Mouse (Mus musculus) G1E (cell line): ENCODE data around the gene Smg6. TPM values are rescaled to one million over a fixed set of nuclear protein-coding genes. Genes with fewer than 3 reads are reported as not detected.

Experiments used
- ATAC-seq: 2 replicates; pipeline ENCODE4 v1.8.0; 2016; ENCODE audit warnings: mild to moderate bottlenecking; ENCODE audit not compliant: insufficient number of reproducible peaks, poor library complexity, low FRiP score, severe bottlenecking; ENCODE audit errors: extremely low read depth
- DNase-seq: peaks from one replicate; pipeline ENCODE4 v3.0.0; 2012; ENCODE audit warnings: low spot score
- H3K27me3 ChIP-seq: 2 replicates; pipeline ENCODE4 v1.6.1; 2012; ENCODE audit warnings: mild to moderate bottlenecking, low read length, inconsistent platforms; ENCODE audit not compliant: insufficient read depth
- H3K36me3 ChIP-seq: replicated peaks from 2 replicates; pipeline ENCODE3; 2012; ENCODE audit warnings: mild to moderate bottlenecking, inconsistent platforms
- H3K4me1 ChIP-seq: 2 replicates; pipeline ENCODE4 v1.6.1; 2012; ENCODE audit warnings: low read depth, low read length, inconsistent platforms, mixed read lengths; ENCODE audit not compliant: insufficient read depth
- H3K4me3 ChIP-seq: 2 replicates; pipeline ENCODE4 v1.5.1; 2012; ENCODE audit warnings: low read depth, mild to moderate bottlenecking, inconsistent platforms, low read length, moderate library complexity, mixed read lengths
- H3K9me3 ChIP-seq: replicated peaks from 2 replicates; pipeline ENCODE4 v1.6.1; 2012; ENCODE audit warnings: inconsistent platforms
- CTCF ChIP-seq: IDR thresholded peaks from 2 replicates; pipeline ENCODE4 v1.5.1; 2012; ENCODE audit warnings: low read depth, low read length, inconsistent platforms, mixed read lengths
- GATA1 ChIP-seq: IDR thresholded peaks from 2 replicates; pipeline ENCODE4 v1.6.1; 2012; ENCODE audit warnings: borderline replicate concordance, low read length, inconsistent platforms, mixed read lengths
- GATA2 ChIP-seq: IDR thresholded peaks from 2 replicates; pipeline ENCODE4 v1.6.1; 2012; ENCODE audit warnings: low read depth, low read length, inconsistent platforms, borderline replicate concordance
- POLR2AphosphoS5 ChIP-seq: IDR thresholded peaks from 2 replicates; pipeline ENCODE4 v1.6.1; 2012; ENCODE audit warnings: low read depth, low read length, inconsistent platforms; ENCODE audit not compliant: insufficient replicate concordance
- TAL1 ChIP-seq: conservative IDR thresholded peaks from 2 replicates; pipeline ENCODE4 v1.6.1; 2012; ENCODE audit warnings: low read depth, low read length, inconsistent platforms, mixed read lengths
- polyA plus RNA-seq: library from polyadenylated mRNA; stranded (reverse); fragments of >175 nt; gene quantifications from 2 replicates; pipeline ENCODE4 v1.2.3, GENCODE M21; 2012
- total RNA-seq, 2 experiments: library from RNA; stranded (forward) in 1 of 2; stranded (reverse) in 1 of 2; fragments of 200-1000 nt in 1 of 2; fragments of >200 nt in 1 of 2; fragmentation: Nextera tagmentation in 1 of 2; gene quantifications; 2 replicates each; pipeline ENCODE4 v1.2.3; 2014 to 2017

The Smg6 gene
- total and polyA plus RNA-seq, 3 experiments, result 17.4 to 54.3 (median 42.1) TPM

GRCm38 (mm10) chr11:75183917-75184570 lies 258.4 kb downstream of the Smg6 start:
- ATAC-seq (no peak), DNase-seq (no peak)
- H3K4me3 ChIP-seq, result no peak overlapping the region
- H3K36me3 ChIP-seq, result peaks cover 88% of the 10 kb centered on the region
- no peaks in the 10 kb centered on the region for H3K27me3 ChIP-seq
- TF ChIP-seq POLR2AphosphoS5, result no peak
- TF ChIP-seq CTCF, result no peak
- TF ChIP-seq TAL1, result no peak
- TF ChIP-seq GATA2, result no peak
- TF ChIP-seq GATA1, result no peak
- H3K9me3 ChIP-seq, result no peaks in the 10 kb centered on the region
- H3K4me1 ChIP-seq, result peaks cover 18% of the 10 kb centered on the region

- DNase-seq (no peak), ATAC-seq (no peak)
- peaks cover 20% of the 10 kb centered on the region for H3K4me1 ChIP-seq
- no peak overlapping the region for H3K4me3 ChIP-seq
- no peaks in the 10 kb centered on the region for H3K27me3 ChIP-seq
- TF ChIP-seq POLR2AphosphoS5 (no peak), GATA1 (no peak), CTCF (no peak)
- H3K36me3 ChIP-seq, result peaks cover 84% of the 10 kb centered on the region
- no peaks in the 10 kb centered on the region for H3K9me3 ChIP-seq
These were observed 258.9 kb downstream of the Smg6 start for GRCm38 (mm10) chr11:75184573-75184972.

DNA sequence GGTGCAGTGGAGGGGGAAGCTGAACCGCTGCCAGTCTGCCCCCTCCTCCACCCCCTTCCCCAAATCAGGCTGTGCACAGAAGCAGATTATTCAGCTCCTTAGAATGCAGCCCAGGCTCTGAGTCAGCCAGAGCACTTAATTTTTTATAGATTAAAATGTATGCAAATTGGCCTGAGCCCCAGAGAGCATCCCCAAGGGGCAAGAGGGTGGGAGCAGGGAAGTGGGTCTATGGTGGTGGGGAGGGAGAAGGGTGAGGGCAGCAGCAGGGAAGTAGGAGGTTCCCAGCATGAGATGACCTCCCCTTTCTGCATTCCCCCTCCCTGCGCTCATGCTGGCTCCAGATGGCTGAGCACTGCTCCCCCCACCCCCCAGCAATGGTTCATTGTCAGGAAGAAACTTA lies 259.4 kb downstream of the Smg6 start:
- no peak for ATAC-seq
- Histone ChIP-seq H3K9me3 (no peaks in the 10 kb centered on the region), H3K4me3 (no peak overlapping the region)

DNA sequence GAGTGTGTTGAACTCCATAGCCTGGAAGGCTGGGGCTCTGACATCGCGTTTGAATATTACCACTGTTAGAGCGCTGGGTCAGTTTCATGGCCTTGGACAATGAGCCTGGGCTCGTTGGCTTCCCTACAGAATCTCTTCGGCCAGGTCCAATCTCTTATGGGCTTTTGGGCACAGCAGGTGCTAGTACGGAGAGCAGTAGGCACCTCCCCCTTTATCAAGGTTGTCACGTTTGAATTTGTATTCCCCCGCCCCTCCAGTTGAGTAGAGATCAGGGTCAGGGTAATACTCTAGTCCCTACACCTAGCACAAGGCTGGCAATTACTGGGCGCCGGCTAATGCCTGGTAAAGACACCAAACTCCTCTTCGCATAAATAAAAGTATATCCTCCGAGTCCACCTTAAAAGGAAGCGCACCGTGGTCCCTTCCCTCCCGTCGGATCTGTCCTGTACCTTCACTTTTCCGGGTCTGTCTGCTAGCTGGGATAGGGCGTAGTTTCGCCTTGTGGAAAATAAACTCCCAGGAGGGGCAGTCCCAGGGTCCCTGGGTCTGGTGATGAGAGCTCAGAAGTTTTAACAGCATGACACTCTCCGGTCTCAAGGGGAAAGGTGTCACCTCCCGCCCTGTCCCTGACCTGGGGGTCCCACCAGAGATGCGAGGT lies 264.2 kb downstream of the Smg6 start:
- no peak; the same call in 1 of the 2 replicates for ATAC-seq
- Histone ChIP-seq H3K27me3 (peaks cover 38% of the 10 kb centered on the region), H3K36me3 (peaks cover 31% of the 10 kb centered on the region), H3K9me3 (peaks cover 10% of the 10 kb centered on the region), H3K4me1 (peaks cover 49% of the 10 kb centered on the region), H3K4me3 (peak overlapping the region; percentile 82)
- TF ChIP-seq CTCF (no peak), GATA1 (no peak), TAL1 (no peak), POLR2AphosphoS5 (no peak), GATA2 (no peak)
- peak; percentile 54 for DNase-seq

More for the DNA sequence above, 259.4 kb downstream of the Smg6 start:
- TF ChIP-seq GATA2 (no peak), POLR2AphosphoS5 (no peak), TAL1 (no peak), GATA1 (no peak), CTCF (no peak)
- Histone ChIP-seq H3K36me3 (peaks cover 80% of the 10 kb centered on the region), H3K27me3 (no peaks in the 10 kb centered on the region), H3K4me1 (peaks cover 20% of the 10 kb centered on the region)
- DNase-seq, result no peak

DNA sequence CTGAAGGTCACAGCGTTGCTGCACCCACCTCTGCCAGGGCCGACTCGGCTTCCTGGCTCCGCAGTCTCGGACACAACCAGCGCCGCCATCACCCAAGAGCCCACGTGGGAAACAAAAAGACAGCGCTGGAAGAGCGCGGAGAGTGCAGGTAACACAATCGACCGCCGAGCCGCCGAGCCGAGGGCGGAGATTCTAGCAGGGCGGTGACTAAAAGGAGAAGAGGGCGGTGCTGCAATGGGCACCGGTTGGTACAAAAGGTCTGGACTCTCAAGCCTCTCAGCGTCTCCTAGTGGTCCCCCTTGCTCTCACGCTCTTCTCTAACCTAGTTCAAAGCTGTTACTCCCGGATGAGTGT lies 264.7 kb downstream of the Smg6 start:
- peaks cover 10% of the 10 kb centered on the region for H3K9me3 ChIP-seq
- peak overlapping the region; percentile 82 for H3K4me3 ChIP-seq
- DNase-seq (peak; percentile 78), ATAC-seq (peak; percentile 72)
- TF ChIP-seq CTCF (no peak), POLR2AphosphoS5 (no peak), GATA1 (no peak), GATA2 (no peak), TAL1 (no peak)
- peaks cover 26% of the 10 kb centered on the region for H3K36me3 ChIP-seq
- peaks cover 52% of the 10 kb centered on the region for H3K4me1 ChIP-seq
- peaks cover 43% of the 10 kb centered on the region for H3K27me3 ChIP-seq

- Histone ChIP-seq H3K27me3 (peaks cover 49% of the 10 kb centered on the region), H3K36me3 (peaks cover 20% of the 10 kb centered on the region), H3K4me1 (peaks cover 53% of the 10 kb centered on the region), H3K4me3 (peak within 1 kb of the TSS; percentile 82), H3K9me3 (peaks cover 10% of the 10 kb centered on the region)
- ATAC-seq (no peak), DNase-seq (no peak)
- TF ChIP-seq TAL1 (no peak), POLR2AphosphoS5 (no peak), GATA1 (no peak), GATA2 (no peak), CTCF (no peak)
These were observed 265.4 kb downstream of the Smg6 start, which contains the start of gene Dph1 for GRCm38 (mm10) chr11:75190905-75191441. Gene Dph1, minus strand, starts transcription at chr11:75191241.
